Mouse (Mus musculus) small intestine, adult 2 months (tissue): ENCODE measurements around the gene F930015N05Rik.

ENCODE experiments used
- CTCF ChIP-seq: fragments of 200-500 bp; IDR thresholded peaks from 2 replicates; pipeline ENCODE4 v1.5.1; 2012; ENCODE audit warnings: low read depth, mild to moderate bottlenecking, control low read depth, inconsistent platforms, low read length, moderate library complexity, mixed read lengths; ENCODE audit not compliant: insufficient replicate concordance, insufficient read length; ENCODE audit errors: extremely low read depth
- POLR2A ChIP-seq: fragments of 200-500 bp; IDR thresholded peaks from 2 replicates; pipeline ENCODE4 v1.6.1; 2012; ENCODE audit warnings: low read depth, mild to moderate bottlenecking, control low read depth, inconsistent platforms, low read length, moderate library complexity

- TF ChIP-seq CTCF (no peak), POLR2A (no peak)
Measured at GRCm38 (mm10) chr11:64461746-64462145, 25.3 kb upstream of the F930015N05Rik start.
